Mouse (Mus musculus) adrenal gland (tissue): ENCODE data around the gene Iqce.

ENCODE experiments used
- intact Hi-C: fragments of 180-260 bp; cut with DNase I; formaldehyde crosslinking; loops from one replicate; pipeline ENCODE4 v1.15.1; 2025

Iqce gene

DNA sequence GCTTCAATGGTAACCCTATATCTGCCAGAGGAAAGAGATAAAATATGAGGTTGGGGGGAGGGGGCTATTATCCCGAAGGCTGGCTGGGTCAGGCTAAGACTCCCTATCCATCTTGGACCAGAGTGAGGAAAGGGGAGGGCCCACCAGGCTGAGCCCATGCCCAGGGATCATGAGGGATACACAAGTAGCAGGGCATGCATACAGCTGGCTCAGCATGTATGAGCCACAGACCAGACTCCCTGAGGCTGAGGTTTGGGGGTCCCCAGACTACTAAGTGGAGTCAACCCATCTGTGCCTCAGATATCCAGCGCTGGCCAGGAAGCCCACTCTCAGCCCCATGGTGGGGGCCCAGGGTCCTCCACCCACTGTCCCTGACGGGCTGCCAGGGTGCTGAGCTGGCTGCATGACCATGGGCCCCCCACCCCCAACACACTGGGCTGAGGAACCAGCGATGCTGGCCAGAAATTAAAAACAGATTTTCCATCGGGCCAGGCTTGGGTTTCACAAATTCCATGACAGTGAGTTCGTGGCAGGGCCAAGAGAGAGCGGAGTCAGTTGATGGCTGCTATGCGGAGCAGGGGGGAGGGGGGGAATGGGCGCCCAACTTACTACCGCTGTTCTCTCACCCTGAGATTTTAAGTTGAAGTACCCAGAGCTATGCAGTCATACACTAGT lies 60.8 kb downstream of the Iqce start:
- intact Hi-C loops, result no loop called here

DNA sequence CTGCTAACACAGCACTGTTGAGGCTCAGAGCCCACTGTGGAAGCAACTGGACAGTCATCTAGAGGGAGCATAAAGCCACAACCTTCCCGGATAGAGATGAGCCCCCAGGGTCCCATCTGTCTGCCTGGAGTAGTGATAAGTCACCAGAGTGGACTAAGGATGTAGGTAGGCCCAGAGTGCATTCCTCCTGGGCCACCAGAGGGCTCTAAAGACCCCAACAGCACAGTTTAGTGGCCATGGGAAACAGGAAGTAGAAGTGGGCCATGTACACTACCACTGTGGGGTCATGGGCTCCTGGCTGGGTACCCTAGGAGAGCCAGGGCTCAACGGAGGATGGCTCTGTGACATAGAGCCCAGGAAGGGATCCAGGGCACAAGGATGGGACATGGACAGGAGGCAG lies 61.4 kb downstream of the Iqce start:
- intact Hi-C loops, result no loop called here

DNA sequence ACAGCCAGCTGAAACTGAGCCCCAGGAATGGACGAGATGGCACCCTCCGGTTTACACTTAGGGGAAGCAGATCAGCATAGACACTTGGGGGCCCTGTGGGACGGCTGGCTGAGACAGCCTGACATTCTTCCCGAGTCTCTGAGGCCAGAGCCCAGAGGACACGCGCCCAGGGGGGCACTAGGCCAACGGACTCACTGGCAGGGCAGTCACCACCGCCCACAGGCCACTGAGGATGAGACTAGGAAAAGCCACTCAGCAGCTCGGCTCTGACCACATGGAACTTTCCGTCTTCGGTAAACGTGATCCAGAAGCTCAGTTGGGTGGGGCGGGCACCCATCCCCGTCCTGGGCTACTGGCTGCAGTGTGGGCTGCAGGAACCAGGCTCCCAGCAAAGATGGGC lies 62.3 kb downstream of the Iqce start:
- intact Hi-C loops, result no loop called here

DNA sequence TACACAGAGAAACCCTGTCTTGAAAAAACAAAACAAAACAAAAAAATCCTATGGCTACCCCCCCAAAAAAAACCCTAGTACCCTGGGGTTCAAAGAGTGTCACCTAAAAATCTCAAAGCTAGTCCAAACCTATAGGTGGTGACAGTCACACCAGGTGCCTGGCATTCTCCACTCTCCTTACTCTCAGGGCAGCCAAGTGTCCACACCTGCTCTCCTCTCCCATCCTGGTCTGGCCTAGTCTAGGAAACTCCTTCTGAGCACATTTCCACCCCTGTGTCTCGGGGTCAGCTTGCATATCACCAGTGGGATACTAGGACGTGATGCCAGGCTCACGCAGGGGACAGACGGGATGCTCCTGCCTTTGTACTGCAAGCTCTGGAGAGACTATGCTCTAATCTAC lies 62.9 kb downstream of the Iqce start:
- intact Hi-C loops, result no loop called here

DNA sequence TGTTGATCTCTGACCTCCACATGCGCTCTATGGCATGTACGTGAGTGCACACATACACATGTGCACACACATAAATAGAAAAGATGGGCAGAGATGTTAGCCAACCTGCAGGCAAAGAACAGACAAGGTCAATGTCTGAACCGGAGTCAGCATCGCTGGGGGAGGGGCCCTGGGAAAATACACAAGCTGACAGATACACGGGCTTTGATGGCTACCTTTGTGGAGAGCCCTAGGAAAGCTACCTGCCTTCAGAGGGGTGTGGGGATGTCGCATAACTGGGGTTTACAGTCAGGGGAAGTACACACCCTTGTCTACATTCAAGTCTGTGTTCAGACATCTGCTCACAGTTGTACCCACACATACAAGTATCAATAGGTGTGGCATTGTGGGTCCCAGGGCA lies 63.7 kb downstream of the Iqce start:
- intact Hi-C loops, result no loop called here

DNA sequence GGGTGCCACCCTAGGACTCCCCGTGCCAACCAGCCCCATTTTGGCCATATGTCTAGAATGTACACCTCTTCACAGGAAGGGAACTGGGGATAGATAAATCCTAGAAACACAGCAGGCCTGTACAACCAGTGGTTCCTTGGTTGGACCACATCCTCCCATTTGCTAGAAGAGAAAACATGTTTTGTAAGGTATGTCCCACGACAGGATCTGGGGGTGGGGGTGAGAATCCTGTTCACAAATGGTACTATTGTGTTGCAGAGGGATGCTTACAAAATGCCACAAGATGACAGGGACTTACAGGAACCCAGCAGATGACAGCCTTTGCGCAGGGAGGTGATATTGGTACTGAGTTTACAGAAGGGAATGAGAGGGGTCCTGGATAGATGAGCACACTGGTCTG lies 64.2 kb downstream of the Iqce start:
- intact Hi-C loops, result no loop called here

DNA sequence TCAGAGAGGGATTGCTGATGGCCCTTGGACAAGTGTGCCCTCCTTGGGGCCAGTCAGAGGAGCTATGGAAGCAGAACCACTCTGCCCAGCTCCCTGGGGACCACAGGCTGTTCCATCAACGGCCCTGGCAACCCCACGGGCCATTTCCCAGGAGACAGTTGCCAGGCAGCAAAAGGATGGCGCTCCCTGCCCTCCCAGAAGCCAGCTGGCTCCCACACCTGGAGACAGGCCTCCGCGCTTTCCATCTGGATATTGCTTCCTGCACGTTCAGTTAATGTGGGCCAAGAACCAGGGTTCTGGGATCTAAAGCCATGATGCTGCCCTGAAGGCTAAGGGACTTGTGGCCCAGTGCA lies 65.1 kb downstream of the Iqce start:
- intact Hi-C loops, result no loop called here

DNA sequence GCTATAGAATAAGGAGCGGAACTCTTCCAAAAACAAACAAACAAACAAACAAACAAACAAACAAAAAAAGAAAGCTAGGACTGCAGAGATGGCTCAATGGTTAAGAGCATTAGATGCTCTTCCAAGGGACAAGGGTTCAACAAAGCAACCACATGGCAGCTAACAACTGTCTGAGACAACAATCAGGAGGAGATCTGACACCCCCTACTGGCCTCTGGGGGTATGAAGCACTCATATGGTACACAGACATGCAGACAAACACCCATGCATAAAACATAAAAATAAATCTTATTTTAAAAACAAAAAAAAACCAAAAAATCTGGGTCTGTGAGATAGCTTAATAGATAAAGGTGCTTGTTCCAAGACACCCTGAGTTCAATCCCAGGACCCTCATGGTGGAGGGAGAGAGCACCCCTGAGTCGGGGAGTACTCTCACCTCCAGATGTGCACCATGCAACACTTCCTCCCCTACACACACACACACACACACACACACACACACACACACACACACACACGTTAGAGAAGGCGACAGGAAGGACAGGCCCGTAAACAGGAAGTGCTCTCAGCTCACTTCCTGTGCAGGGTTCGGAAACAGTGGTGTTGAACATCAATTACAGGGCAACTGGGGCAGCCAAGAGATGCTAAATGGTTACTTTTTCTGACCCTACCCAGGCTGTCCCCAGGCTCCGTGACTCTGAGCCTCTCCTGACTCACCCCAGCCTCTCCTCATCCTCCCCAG lies 65.7 kb downstream of the Iqce start:
- intact Hi-C loops, result no loop called here

DNA sequence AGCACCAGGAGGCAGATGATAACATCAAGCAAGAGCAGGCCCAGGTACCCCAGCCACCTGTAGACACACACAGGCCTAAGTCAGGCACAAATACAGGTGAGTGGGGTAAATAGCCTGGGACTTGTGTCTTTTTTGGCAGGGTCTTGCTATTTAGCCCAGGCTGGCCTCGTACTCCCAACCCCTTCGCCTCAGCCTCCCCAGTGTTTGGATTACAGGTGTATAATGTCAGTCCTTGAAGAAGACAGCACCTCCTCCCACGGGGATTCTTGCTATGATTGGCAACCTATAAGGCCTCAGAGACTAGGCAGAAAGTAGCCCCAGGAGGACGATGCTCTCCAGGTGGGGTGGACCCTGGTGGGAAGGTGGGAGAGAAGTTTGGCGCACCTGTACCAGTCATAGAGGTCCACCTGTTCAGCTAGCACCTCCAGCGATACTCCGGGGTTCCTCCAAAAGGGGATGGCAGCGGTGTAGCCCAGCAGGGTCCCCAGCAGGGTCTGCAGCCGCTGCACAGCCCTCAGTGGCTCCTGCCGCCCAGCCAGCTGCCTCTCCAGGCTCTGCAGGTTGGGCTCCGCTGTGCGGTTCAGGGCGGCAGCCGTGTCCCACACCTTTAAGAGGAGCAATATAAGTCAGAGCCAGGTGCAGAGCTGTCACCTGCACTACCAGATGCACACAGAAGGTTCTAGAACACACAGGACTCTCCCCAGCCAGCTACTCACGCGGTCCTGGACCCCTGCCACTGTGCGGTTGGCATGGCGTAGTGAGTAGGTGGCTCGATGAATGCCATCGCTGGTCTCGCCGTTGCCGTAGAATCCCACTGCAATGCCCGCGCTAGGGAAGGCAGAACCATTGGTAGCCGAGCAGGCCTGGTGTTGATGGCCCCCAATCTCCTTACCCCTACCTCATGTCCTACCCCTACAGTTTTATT lies 67.1 kb downstream of the Iqce start:
- intact Hi-C loops, result no loop called here

DNA sequence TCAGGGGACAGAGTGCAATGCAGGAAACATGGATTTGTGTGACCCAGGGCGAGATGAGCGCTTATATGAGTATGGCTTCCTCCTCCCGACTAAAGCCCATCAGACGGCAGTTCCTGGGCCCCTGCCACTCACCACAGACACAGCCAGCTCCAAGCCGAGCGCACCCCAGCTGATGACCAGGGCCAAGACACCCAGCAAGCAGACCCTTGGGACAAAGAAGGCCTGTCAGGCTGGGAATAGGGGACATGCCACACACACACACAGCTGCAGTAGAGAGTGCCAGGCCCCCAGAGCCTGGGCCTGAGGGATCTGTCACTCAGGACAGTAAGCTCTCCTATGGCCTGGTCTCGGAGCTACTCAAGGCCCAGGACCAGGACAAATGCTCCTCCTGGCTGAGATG lies 68.7 kb downstream of the Iqce start:
- intact Hi-C loops, result no loop called here

DNA sequence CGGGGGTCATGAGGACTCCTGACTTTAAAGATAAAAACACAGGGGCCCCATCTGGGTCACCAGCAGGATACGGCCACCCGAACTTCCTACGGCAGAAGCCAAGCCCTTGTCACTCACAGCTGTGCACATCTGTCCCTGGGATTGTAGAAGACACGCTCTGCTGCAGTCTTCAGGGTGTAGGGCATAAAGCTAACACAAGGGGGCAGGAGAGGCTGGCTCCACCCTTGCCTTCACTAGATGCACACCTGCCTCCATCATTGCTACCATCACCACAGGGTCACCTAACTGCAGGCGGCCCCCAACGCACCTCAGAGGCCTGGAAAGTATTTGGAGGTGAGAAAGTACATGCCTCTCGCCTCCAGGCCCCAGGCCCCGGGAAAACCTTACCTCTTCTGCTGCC lies 73.2 kb downstream of the Iqce start:
- intact Hi-C loops, result loop anchor here (5.0 kb wide), 1 partner anchor 38 kb away; no protein-coding TSS in a partner anchor

DNA sequence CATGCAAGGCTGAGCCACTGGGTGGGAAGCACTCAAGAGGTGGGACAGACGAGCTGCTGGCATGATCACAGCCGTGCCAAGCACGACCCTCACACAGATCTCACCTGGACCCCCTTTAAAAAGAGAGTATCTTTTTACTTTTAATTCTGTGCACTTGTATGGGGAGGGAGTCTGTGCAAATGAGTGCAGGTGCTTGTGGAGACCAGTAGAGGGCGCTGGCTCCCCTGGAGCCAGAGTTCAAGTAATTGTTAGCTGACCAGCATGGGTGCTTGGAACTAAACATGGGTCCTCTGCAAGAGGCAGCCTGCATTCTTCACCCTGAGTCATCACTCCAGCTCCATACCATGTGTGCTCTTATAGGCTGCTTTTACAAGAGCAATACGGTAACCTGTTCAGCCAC lies 74.6 kb downstream of the Iqce start:
- intact Hi-C loops, result loop anchor here (5.0 kb wide), 1 partner anchor 40 kb away; no protein-coding TSS in a partner anchor

DNA sequence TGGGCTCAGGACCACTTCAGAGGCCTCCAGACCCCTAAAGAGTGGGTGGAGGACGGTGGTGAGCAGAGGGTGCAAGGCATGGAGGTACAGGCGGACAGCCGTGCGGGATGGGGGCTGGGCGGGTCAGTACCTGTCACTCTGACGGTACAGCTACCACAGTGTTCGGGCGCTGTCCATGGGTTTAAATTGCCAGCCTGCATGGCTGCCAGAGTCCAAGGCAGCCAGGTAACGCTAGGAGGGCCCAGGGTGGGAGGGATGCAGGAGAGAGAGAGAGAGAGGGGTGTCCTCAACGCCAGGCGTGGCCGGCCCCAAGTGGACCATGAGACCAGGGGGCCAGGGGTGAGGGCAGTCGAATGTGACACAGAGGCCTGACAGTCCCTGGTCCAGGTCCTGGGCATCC lies 77.2 kb downstream of the Iqce start:
- intact Hi-C loops, result loop anchor here (5.0 kb wide), 2 partner anchors 42 to 57 kb away; no protein-coding TSS in a partner anchor

DNA sequence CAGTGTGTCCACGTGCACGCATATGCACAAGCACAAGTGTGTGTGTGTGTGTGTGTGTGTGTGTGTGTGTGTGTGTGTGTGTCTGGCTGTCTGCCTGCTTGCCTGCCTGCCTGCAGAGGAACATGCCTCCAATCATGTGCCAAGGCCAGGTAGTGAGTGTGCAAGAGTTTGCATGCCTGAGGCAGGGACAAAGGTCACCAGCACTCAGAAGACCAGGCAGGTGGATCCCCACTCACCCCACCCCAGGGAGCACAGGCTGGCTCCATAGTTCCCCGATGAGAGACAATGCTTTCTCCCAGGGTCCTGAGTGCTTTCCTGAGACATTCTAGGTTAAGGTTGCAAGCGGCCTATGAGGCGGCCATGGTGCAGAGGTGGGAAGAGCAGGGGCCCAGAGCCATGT lies 77.9 kb downstream of the Iqce start:
- intact Hi-C loops, result loop anchor here (5.0 kb wide), 1 partner anchor 58 kb away; no protein-coding TSS in a partner anchor

DNA sequence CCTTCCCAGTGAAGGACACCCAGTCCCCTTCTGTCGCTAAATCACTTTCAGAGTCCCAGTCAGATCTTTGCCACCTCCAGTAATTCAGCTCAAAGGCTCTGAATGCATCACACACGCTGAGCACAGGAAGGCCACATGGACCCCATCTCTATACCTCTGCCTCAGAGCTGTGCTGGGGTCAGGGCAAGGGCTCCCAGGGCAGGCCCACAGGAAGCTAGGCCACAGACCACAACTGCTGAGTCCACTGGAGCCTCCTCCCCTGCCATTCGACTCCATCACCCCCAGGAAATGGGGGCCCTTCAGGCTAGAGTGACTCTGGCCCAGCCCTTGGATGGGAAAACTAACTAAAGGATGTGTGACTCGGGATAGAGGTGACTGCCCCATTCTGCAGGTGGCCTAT lies 78.4 kb downstream of the Iqce start:
- intact Hi-C loops, result loop anchor here (5.0 kb wide), 1 partner anchor 59 kb away; no protein-coding TSS in a partner anchor

DNA sequence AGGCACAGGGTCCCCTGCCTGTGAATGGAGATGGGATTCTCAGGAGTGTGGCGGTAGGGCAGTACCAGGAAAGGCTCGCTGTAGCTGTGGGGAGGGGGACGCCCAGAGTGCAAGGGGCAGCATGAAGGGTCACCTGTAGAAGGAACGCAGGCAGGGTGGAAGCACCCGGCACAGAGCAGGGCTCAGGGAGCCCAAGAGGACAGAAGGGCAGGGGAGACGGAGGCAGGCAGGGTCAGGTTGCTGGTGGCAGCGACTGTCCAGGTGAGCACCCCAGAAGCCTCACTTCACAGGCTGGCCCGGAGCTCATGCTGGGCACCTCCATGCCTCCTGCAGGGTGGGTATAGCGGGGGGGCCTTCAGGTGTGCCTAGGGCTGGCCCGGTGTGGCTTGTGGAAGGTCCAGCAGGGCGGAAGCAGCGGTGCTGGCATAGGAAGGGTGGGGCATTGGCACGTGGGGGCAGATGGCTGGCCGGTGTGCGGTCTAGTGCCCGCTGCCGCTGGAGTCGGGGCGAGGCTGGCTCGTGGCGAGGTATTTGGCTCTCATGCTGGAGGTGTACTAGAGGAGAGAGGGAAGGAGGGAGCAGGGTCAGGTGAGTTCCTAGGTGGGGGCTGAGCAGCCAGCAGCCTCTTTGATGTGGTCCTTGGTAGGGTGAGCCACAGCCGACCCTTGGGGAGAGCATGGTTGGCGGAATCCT lies 79.1 kb downstream of the Iqce start:
- intact Hi-C loops, result loop anchor here (5.0 kb wide), 1 partner anchor 59 kb away; no protein-coding TSS in a partner anchor

DNA sequence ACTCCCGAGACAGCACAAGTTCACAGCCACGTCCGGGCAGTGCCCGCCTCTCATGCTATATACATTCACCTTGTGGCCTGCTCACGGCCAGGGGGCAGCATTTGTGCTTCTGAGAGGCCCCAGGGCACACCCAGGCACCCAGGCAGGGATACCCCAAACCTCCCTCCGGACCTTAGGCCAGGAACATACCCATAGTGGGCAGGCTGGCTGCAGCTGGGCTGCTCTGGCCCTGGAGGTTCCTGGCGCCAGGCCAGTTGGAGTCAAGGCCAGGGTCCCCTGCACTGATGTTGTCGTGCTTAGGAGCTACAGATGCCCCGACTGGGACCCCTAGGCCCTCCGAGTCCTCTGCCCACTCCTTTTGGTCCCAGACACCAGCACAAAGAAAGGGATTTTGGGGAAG lies 80.7 kb downstream of the Iqce start:
- intact Hi-C loops, result loop anchor here (5.0 kb wide), 1 partner anchor 61 kb away; no protein-coding TSS in a partner anchor

DNA sequence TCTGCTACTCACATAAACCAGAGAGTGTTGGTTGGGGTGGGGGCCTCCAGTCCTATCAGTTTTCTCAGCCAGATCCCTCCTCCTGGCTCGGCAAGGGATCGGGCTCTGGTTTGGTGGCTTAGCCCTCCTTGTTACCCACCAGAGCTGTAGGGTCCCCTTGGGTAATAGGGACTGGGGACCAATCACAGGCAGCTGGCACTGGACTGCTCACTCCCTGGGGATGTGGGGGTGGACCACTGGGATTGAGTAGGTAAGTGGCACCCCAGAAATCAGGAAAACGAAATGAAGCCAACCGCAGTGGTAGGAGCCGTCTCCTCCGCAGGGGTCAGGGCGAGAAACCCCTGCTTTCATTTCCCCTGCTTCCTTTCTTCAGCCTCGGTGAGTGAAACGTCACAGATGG lies 81.1 kb downstream of the Iqce start:
- intact Hi-C loops, result loop anchor here (5.0 kb wide), 1 partner anchor 61 kb away; no protein-coding TSS in a partner anchor

DNA sequence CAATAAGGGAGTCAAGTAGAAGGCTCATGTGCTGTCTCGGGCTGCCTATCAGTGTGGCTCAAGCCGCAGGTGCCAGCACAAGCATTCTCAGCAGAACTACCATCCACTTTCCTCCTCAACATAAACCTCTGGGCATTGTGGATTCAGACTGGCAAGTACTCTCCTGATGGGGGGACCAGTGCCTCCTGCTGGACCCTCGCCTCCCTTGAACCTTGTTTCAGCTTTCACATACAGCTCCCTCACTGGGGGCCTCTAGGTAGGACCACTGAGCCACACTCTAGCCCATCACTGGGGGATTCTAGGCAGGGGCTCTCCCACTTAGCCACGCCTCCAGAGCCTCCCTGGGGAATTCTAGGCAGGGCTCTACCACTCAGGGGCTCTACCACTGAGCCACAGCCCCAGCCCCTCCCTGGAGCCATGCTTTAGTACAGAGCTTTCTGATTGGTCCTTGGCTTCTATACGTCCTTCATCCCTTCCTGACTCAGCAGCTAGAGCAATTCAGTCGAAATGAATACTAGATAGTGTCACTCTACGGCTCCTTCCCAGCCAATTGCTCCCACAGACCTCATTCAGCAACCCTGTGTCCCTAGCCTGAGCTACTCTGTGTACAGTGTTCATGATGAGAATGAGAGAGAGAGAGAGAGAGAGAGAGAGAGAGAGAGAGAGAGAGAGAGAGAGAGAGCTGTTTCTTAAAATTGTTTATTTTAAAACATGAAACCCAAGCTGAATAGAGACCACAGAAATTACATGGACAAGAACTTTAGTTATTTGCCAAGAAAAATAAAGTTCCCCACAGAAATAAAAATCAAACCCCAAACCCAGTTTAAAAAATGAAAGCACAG lies 82.1 kb downstream of the Iqce start:
- intact Hi-C loops, result loop anchor here (2.0 to 5.0 kb wide), 3 partner anchors 51 to 78 kb away; no protein-coding TSS in a partner anchor
